Mouse (Mus musculus) hindbrain, embryonic 15.5 days (tissue): ENCODE measurements around the gene Nkain2. TPM values are rescaled to one million over a fixed set of nuclear protein-coding genes. Genes with fewer than 3 reads are reported as not detected.
A peak's percentile ranks its signal among the peaks of the same experiment; 100 is the strongest.
"Not testable (repeated sequence)": the region's sequence is repeated elsewhere in the genome, so short reads cannot be mapped to it uniquely, and the experiment has no call there.

ENCODE experiments used
- ATAC-seq: fragments of 200-750 bp; cut with Nextera tagmentation; 2 replicates; pipeline ENCODE4 v1.8.0; 2017; ENCODE audit warnings: low read depth, moderate number of reproducible peaks, moderate TSS enrichment; ENCODE audit not compliant: low FRiP score
- H3K27ac ChIP-seq: fragments of 300-500 bp; sonication (generic); replicated peaks from 2 replicates; pipeline ENCODE4 v1.5.1; 2015; ENCODE audit warnings: mild to moderate bottlenecking, inconsistent platforms
- H3K27me3 ChIP-seq: fragments of 300-500 bp; sonication (generic); 2 replicates; pipeline ENCODE4 v1.6.1; 2015; ENCODE audit warnings: control low read depth, inconsistent platforms
- H3K36me3 ChIP-seq: fragments of 300-500 bp; sonication (generic); 2 replicates; pipeline ENCODE4 v1.6.1; 2015; ENCODE audit warnings: control low read depth, inconsistent platforms
- H3K4me1 ChIP-seq: fragments of 300-500 bp; sonication (generic); replicated peaks from 2 replicates; pipeline ENCODE4 v1.6.1; 2015; ENCODE audit warnings: control low read depth, inconsistent platforms
- H3K4me2 ChIP-seq: fragments of 300-500 bp; sonication (generic); 2 replicates; pipeline ENCODE4 v1.6.1; 2015; ENCODE audit warnings: moderate library complexity, mild to moderate bottlenecking, inconsistent platforms
- H3K4me3 ChIP-seq: fragments of 300-500 bp; sonication (generic); 2 replicates; pipeline ENCODE4 v1.5.1; 2015; ENCODE audit warnings: mild to moderate bottlenecking, inconsistent platforms
- H3K9ac ChIP-seq: fragments of 300-500 bp; sonication (generic); 2 replicates; pipeline ENCODE4 v1.6.1; 2015; ENCODE audit warnings: inconsistent platforms
- H3K9me3 ChIP-seq: fragments of 300-500 bp; sonication (generic); 2 replicates; pipeline ENCODE4 v1.6.1; 2016; ENCODE audit warnings: control low read depth, inconsistent platforms
- WGBS: fragments of 180-500 bp; shearing (Covaris S2); methylation state at CpG from one replicate; pipeline ENCODE4 v1.1.7; 2015; 5-methylcytosine and 5-hydroxymethylcytosine counted together
- polyA plus RNA-seq: library from polyadenylated mRNA; unstranded; fragments of >200 nt; fragmentation: Nextera tagmentation; extraction: Ambion mirVana; gene quantifications from 2 replicates; pipeline ENCODE4 v1.2.1, GENCODE M21; 2015

The Nkain2 gene
- polyA plus RNA-seq, 1 experiment from 2014 or later = 14.8 TPM

GRCm38 (mm10) chr10:32018385-32018784, 871.9 kb downstream of the Nkain2 start:
- no peaks in the 10 kb centered on the region for H3K36me3 ChIP-seq
- H3K4me1 ChIP-seq = no peaks in the 10 kb centered on the region
- H3K9me3 ChIP-seq = no peaks in the 10 kb centered on the region
- H3K27ac ChIP-seq = no peak overlapping the region
- no peak overlapping the region for H3K9ac ChIP-seq
- WGBS = 78% methylated on average over 1 of the region's 1 CpGs
- no peaks in the 10 kb centered on the region for H3K27me3 ChIP-seq
- H3K4me2 ChIP-seq = no peak overlapping the region
- no peak for ATAC-seq
- H3K4me3 ChIP-seq = no peak overlapping the region

GRCm38 (mm10) chr10:32001216-32001753, 889.0 kb downstream of the Nkain2 start:
- Histone ChIP-seq H3K9ac (no peak overlapping the region), H3K36me3 (no peaks in the 10 kb centered on the region), H3K9me3 (no peaks in the 10 kb centered on the region), H3K4me3 (no peak overlapping the region), H3K4me1 (no peaks in the 10 kb centered on the region), H3K27me3 (no peaks in the 10 kb centered on the region), H3K4me2 (no peak overlapping the region), H3K27ac (no peak overlapping the region)
- ATAC-seq = no peak
- 82% methylated on average over 1 of the region's 1 CpGs for WGBS

DNA sequence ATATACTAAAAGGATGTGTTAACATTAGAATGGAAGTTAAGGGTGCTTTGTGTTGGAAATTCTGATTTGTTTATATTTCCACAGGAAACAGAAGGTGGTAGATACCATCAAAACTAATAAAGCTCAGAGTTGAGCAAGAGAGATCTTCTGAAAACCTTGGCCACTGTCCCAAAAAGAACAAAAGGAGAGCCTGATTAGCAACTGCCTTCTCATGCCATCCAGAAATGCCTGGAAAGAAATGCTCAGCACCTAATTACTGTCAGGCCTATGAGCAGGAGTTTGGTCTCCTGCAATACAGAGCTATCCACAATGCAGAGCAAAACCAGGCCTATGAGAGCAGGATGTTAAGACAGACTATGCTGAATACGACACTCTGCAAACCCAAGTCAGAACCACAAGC, 897.1 kb downstream of the Nkain2 start:
- H3K36me3 ChIP-seq = no peaks in the 10 kb centered on the region
- H3K4me2 ChIP-seq = no peak overlapping the region
- 76% methylated on average over 1 of the region's 1 CpGs for WGBS
- H3K4me3 ChIP-seq = no peak overlapping the region
- no peaks in the 10 kb centered on the region for H3K4me1 ChIP-seq
- H3K27me3 ChIP-seq = no peaks in the 10 kb centered on the region
- no peak for ATAC-seq
- no peaks in the 10 kb centered on the region for H3K9me3 ChIP-seq
- no peak overlapping the region for H3K27ac ChIP-seq
- no peak overlapping the region for H3K9ac ChIP-seq

GRCm38 (mm10) chr10:31978387-31978786, 911.9 kb downstream of the Nkain2 start:
- no peak for ATAC-seq
- H3K36me3 ChIP-seq = no peaks in the 10 kb centered on the region
- H3K4me2 ChIP-seq = no peak overlapping the region
- no peak overlapping the region for H3K4me3 ChIP-seq
- no peak overlapping the region for H3K27ac ChIP-seq
- H3K4me1 ChIP-seq = no peaks in the 10 kb centered on the region
- no peaks in the 10 kb centered on the region for H3K27me3 ChIP-seq
- no peak overlapping the region for H3K9ac ChIP-seq
- no peaks in the 10 kb centered on the region for H3K9me3 ChIP-seq

- H3K27me3 ChIP-seq = no peaks in the 10 kb centered on the region
- WGBS = 38% methylated on average over 2 of the region's 2 CpGs
- no peaks in the 10 kb centered on the region for H3K9me3 ChIP-seq
- H3K4me1 ChIP-seq = no peaks in the 10 kb centered on the region
- ATAC-seq = no peak
- no peaks in the 10 kb centered on the region for H3K36me3 ChIP-seq
- H3K27ac ChIP-seq = no peak overlapping the region
- H3K9ac ChIP-seq = no peak overlapping the region
- no peak overlapping the region for H3K4me2 ChIP-seq
- no peak overlapping the region for H3K4me3 ChIP-seq
These were observed 943.0 kb downstream of the Nkain2 start for GRCm38 (mm10) chr10:31947178-31947726.

GRCm38 (mm10) chr10:31931961-31932360, 958.3 kb downstream of the Nkain2 start:
- WGBS = 92% methylated on average over 2 of the region's 2 CpGs
- Histone ChIP-seq H3K9ac (no peak overlapping the region), H3K36me3 (no peaks in the 10 kb centered on the region)

GRCm38 (mm10) chr10:31927657-31928056, 962.6 kb downstream of the Nkain2 start:
- Histone ChIP-seq H3K27me3 (no peaks in the 10 kb centered on the region), H3K36me3 (no peaks in the 10 kb centered on the region), H3K9ac (no peak overlapping the region), H3K9me3 (no peaks in the 10 kb centered on the region), H3K4me2 (no peak overlapping the region), H3K27ac (no peak overlapping the region), H3K4me1 (no peaks in the 10 kb centered on the region), H3K4me3 (no peak overlapping the region)
- WGBS = 82% methylated on average over 5 of the region's 5 CpGs
- no peak for ATAC-seq

More at GRCm38 (mm10) chr10:31931961-31932360, 958.3 kb downstream of the Nkain2 start:
- no peak for ATAC-seq
- Histone ChIP-seq H3K4me1 (no peaks in the 10 kb centered on the region), H3K27ac (no peak overlapping the region), H3K9me3 (no peaks in the 10 kb centered on the region), H3K27me3 (no peaks in the 10 kb centered on the region), H3K4me3 (no peak overlapping the region), H3K4me2 (no peak overlapping the region)

DNA sequence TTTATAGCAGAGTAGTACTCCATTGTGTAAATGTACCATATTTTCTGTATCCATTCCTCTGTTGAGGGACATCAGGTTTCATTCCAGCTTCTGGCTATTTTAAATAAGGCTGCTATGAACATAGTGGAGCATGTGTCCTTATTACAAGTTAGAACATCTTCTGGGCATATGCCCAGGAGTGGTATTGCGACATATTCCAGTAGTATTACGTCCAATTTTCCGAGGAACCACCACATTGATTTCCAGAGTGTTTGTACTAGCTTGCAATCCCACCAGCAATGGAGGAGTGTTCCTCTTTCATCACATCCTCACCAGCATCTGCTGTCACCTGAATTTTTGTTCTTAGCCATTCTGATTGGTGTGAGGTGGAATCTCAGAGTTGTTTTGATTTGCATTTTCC, 969.4 kb downstream of the Nkain2 start:
- WGBS = 99% methylated on average over 3 of the region's 3 CpGs

DNA sequence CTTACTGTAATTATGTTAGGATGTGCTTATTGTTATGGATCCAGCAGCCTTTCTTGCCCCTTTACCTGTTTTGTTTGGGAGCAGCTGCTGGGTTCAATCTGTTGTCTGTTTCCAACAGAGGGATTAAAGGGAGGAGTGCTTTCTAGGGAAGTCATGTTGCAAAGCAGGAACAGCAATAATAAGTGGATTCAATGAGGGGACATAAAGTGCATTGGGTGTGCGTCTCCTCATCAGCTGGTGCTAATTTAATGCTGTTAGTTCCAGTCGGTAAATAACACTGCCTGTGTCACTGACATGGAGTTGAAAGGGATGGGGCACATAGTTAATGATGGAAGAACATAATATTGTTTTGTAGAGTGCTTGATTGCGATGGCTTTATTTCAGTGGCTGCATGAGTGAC, 982.8 kb downstream of the Nkain2 start:
- no peaks in the 10 kb centered on the region for H3K36me3 ChIP-seq
- H3K4me1 ChIP-seq = no peaks in the 10 kb centered on the region
- H3K4me3 ChIP-seq = no peak overlapping the region
- no peak overlapping the region for H3K9ac ChIP-seq
- WGBS = 33% methylated on average over 3 of the region's 3 CpGs
- H3K9me3 ChIP-seq = no peaks in the 10 kb centered on the region
- ATAC-seq = no peak
- H3K27ac ChIP-seq = no peak overlapping the region
- no peaks in the 10 kb centered on the region for H3K27me3 ChIP-seq
- no peak overlapping the region for H3K4me2 ChIP-seq

More for the DNA sequence above, 969.4 kb downstream of the Nkain2 start:
- not testable (repeated sequence) for H3K4me3 ChIP-seq, ATAC-seq, H3K36me3 ChIP-seq, H3K27me3 ChIP-seq, H3K4me2 ChIP-seq, H3K9me3 ChIP-seq, H3K27ac ChIP-seq, H3K4me1 ChIP-seq, H3K9ac ChIP-seq

DNA sequence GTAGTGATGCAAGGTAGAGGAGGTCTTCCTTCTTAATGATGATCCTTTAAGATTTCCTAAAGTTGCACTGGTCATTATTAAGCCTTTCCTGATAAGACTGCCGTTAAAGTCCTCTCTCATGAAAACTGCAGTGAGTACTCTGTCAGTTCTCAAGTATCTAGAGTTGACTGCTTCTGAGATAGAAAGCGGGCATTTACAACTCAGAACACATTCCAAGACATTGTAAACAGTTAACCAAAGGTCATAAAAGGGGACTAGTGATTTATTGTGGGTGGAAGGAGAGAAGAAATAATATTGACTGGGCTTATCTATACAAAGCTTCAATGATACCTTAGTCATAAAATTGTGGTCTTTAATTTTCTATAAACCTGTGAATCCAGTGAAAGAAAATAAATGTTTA, 990.8 kb downstream of the Nkain2 start:
- Histone ChIP-seq H3K4me3 (no peak overlapping the region), H3K4me2 (no peak overlapping the region), H3K9me3 (no peaks in the 10 kb centered on the region), H3K27me3 (no peaks in the 10 kb centered on the region), H3K27ac (no peak overlapping the region), H3K9ac (no peak overlapping the region), H3K36me3 (no peaks in the 10 kb centered on the region), H3K4me1 (no peaks in the 10 kb centered on the region)
- 85% methylated on average over 2 of the region's 2 CpGs for WGBS
- no peak for ATAC-seq

DNA sequence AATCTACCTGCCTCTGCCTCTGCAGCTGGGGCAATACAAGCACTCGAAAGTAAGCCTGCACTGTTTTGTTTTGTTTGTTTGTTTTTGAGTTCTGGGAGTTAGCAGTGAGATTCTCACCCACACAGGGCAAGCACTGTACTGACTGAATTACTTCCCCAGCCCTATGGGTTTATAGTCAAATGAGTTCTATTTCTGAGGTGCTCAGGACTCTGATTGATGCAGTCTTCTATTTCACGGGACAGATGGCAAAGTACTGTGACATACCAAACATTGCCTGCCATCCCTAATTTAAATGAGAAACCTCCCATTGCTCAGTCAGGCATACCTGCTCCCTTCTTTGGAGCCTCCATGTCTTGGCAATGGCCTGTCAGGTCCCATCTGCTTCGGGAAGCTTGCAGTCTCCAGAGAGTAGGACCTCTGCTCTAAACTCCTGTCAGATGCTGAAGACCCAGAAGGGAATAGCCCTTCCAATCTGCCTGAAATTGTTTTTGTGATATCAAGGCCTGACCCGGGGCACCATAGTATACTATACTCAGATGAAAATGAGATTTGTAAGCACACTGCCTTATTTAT, 1016.9 kb downstream of the Nkain2 start:
- Histone ChIP-seq H3K4me2 (no peak overlapping the region), H3K4me3 (no peak overlapping the region), H3K4me1 (no peaks in the 10 kb centered on the region), H3K9ac (no peak overlapping the region), H3K36me3 (no peaks in the 10 kb centered on the region), H3K9me3 (no peaks in the 10 kb centered on the region), H3K27ac (no peak overlapping the region), H3K27me3 (no peaks in the 10 kb centered on the region)
- ATAC-seq = peak; percentile 88
- WGBS = 40% methylated on average over 4 of the region's 4 CpGs

GRCm38 (mm10) chr10:31868275-31868674, 1022.0 kb downstream of the Nkain2 start:
- H3K4me1 ChIP-seq = no peaks in the 10 kb centered on the region
- WGBS = 90% methylated on average over 1 of the region's 1 CpGs
- H3K9me3 ChIP-seq = no peaks in the 10 kb centered on the region
- no peak overlapping the region for H3K27ac ChIP-seq
- no peak overlapping the region for H3K4me2 ChIP-seq
- H3K9ac ChIP-seq = no peak overlapping the region
- ATAC-seq = no peak
- H3K36me3 ChIP-seq = no peaks in the 10 kb centered on the region
- H3K4me3 ChIP-seq = no peak overlapping the region
- no peaks in the 10 kb centered on the region for H3K27me3 ChIP-seq

- Histone ChIP-seq H3K4me1 (no peaks in the 10 kb centered on the region), H3K27ac (no peak overlapping the region), H3K4me2 (no peak overlapping the region), H3K9ac (no peak overlapping the region), H3K36me3 (no peaks in the 10 kb centered on the region), H3K4me3 (no peak overlapping the region), H3K27me3 (no peaks in the 10 kb centered on the region), H3K9me3 (no peaks in the 10 kb centered on the region)
- 75% methylated on average over 1 of the region's 1 CpGs for WGBS
- no peak for ATAC-seq
These were observed 1063.2 kb downstream of the Nkain2 start for GRCm38 (mm10) chr10:31827041-31827440.
